In the genomic region with DNA sequence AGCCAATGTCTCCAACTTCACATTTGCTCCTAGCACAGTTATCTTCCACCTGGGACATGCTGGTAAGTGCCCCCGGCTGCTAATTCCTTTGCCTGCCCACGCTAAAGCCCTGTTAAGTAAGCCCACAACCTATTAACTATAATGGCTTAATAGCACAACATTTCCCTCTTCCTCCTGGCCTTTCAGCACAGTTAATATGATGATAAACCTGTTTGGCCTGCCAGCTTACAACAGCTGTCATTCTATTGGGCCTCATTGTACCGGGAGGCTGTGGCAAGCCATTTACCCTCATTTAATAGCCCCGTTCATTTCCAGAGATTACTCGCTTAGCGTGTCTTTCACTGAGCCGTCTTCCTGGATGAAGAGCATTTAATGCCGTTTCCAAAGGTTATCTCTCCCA, we compare ENCODE assay signal across 21 mouse cellular contexts. TPM values are rescaled to one million over a fixed set of nuclear protein-coding genes. Genes with fewer than 3 reads are reported as not detected.
A peak's percentile ranks its signal among the peaks of the same experiment; 100 is the strongest.
DNase-seq lines count a peak whose midpoint lies in the region; ATAC-seq lines count a peak whose summit lies in the region.
"Had no signal": no experiment of that assay in that cellular context is flagged by ENCODE, and none has a peak within 500 bp of the region (broad histone marks: within the 10 kb centered on the region; RNA-seq: fewer than 3 reads in every experiment).

No protein-coding gene starts in this region.

- WGBS in hindbrain, embryonic 13.5 days = 74% methylated on average over 8 of the region's 8 CpGs
- whole genome bisulfite sequencing in hindbrain, embryonic 12.5 days = 84% methylated on average over 8 of the region's 8 CpGs
- WGBS in midbrain, embryonic 13.5 days = 78% methylated on average over 8 of the region's 8 CpGs
- WGBS in midbrain, embryonic 11.5 days = 87% methylated on average over 8 of the region's 8 CpGs
- 81% methylated on average over 8 of the region's 8 CpGs for WGBS in stomach, embryonic 16.5 days

- H3K27ac ChIP-seq in hindbrain, embryonic 13.5 days = peak overlapping the region; percentile 60
- no peak overlapping the region for H3K27ac ChIP-seq in hindbrain, embryonic 12.5 days
- peak overlapping the region; percentile 60 for H3K27ac ChIP-seq in midbrain, embryonic 13.5 days
- no peak overlapping the region for H3K27ac ChIP-seq in midbrain, embryonic 11.5 days (ENCODE audit: low read depth, low read length)
- H3K27ac ChIP-seq in stomach, embryonic 16.5 days (ENCODE audit: low read length) = peak overlapping the region; percentile 42; the same call in 1 of the 2 replicates
- H3K27ac ChIP-seq: heart, embryonic 13.5 days; liver, embryonic 13.5 days had no signal

- H3K4me3 ChIP-seq in hindbrain, embryonic 13.5 days = no peak overlapping the region
- H3K4me3 ChIP-seq in hindbrain, embryonic 12.5 days = no peak overlapping the region
- H3K4me3 ChIP-seq in midbrain, embryonic 13.5 days (replicated peaks) = no peak overlapping the region
- no peak overlapping the region for H3K4me3 ChIP-seq in midbrain, embryonic 11.5 days (ENCODE audit: low read depth, low read length)
- H3K4me3 ChIP-seq in stomach, embryonic 16.5 days (replicated peaks; ENCODE audit: low read length) = no peak overlapping the region
- H3K4me3 ChIP-seq: heart, embryonic 13.5 days; limb, embryonic 12.5 days; liver, embryonic 13.5 days; megakaryocyte, embryonic 14.5 days; myocyte had no signal

- H3K9me3 ChIP-seq in hindbrain, embryonic 13.5 days = no peaks in the 10 kb centered on the region
- no peaks in the 10 kb centered on the region for H3K9me3 ChIP-seq in hindbrain, embryonic 12.5 days (replicated peaks)
- H3K9me3 ChIP-seq in midbrain, embryonic 13.5 days = no peaks in the 10 kb centered on the region
- H3K9me3 ChIP-seq in midbrain, embryonic 11.5 days (ENCODE audit: control insufficient read depth, low read length) = no peaks in the 10 kb centered on the region
- no peaks in the 10 kb centered on the region for H3K9me3 ChIP-seq in stomach, embryonic 16.5 days (replicated peaks; ENCODE audit: control insufficient read depth, low read length)
- H3K9me3 ChIP-seq: heart, embryonic 13.5 days; limb, embryonic 12.5 days; liver, embryonic 13.5 days; megakaryocyte, embryonic 14.5 days had no signal

- H3K36me3 ChIP-seq in hindbrain, embryonic 13.5 days = peaks cover 88% of the 10 kb centered on the region
- H3K36me3 ChIP-seq in hindbrain, embryonic 12.5 days = peaks cover 83% of the 10 kb centered on the region
- H3K36me3 ChIP-seq in midbrain, embryonic 13.5 days = peaks cover 90% of the 10 kb centered on the region
- peaks cover 41% of the 10 kb centered on the region for H3K36me3 ChIP-seq in midbrain, embryonic 11.5 days (ENCODE audit: control insufficient read depth, insufficient read depth, low read length)
- peaks cover 17% of the 10 kb centered on the region for H3K36me3 ChIP-seq in stomach, embryonic 16.5 days (ENCODE audit: control insufficient read depth, insufficient read depth, low read length)

- no peak for ATAC-seq in hindbrain, embryonic 13.5 days (ENCODE audit: low FRiP score)
- ATAC-seq in hindbrain, embryonic 12.5 days (ENCODE audit: low FRiP score) = no peak
- no peak for ATAC-seq in midbrain, embryonic 13.5 days
- no peak for ATAC-seq in midbrain, embryonic 11.5 days (ENCODE audit: low FRiP score)
- no peak for ATAC-seq in stomach, embryonic 16.5 days (ENCODE audit: insufficient read depth, low FRiP score)

- peaks cover 38% of the 10 kb centered on the region for H3K4me1 ChIP-seq in hindbrain, embryonic 13.5 days (replicated peaks)
- H3K4me1 ChIP-seq in hindbrain, embryonic 12.5 days = no peaks in the 10 kb centered on the region
- H3K4me1 ChIP-seq in midbrain, embryonic 13.5 days (replicated peaks) = peaks cover 12% of the 10 kb centered on the region
- H3K4me1 ChIP-seq in midbrain, embryonic 11.5 days (ENCODE audit: control insufficient read depth, insufficient read depth, low read length) = no peaks in the 10 kb centered on the region
- no peaks in the 10 kb centered on the region; the same call in 1 of the 2 replicates for H3K4me1 ChIP-seq in stomach, embryonic 16.5 days (ENCODE audit: control insufficient read depth, insufficient read depth, low read length)
- H3K4me1 ChIP-seq: liver, embryonic 13.5 days had no signal

- DNase-seq in midbrain, embryonic 11.5 days (ENCODE audit: low spot score, missing footprints) = no peak
- peak; percentile 91 for DNase-seq in gonadal fat pad, adult 2 months (ENCODE audit: low read depth)
- DNase-seq in cerebellum, adult 18-20 months = no peak
- DNase-seq: adrenal gland, postnatal 10 days; cerebellum, adult 11-12 months; cerebellum, postnatal 36 days; heart, postnatal 36 days; kidney, postnatal 25 days; layer of hippocampus, adult 9-11 months; liver, embryonic 13.5 days; right cerebral cortex, postnatal 25 days had no signal

- no peak overlapping the region for H3K4me2 ChIP-seq in hindbrain, embryonic 13.5 days
- H3K4me2 ChIP-seq in hindbrain, embryonic 12.5 days (replicated peaks) = no peak overlapping the region
- no peak overlapping the region for H3K4me2 ChIP-seq in midbrain, embryonic 13.5 days (replicated peaks)
- no peak overlapping the region for H3K4me2 ChIP-seq in midbrain, embryonic 11.5 days
- no peak overlapping the region for H3K4me2 ChIP-seq in stomach, embryonic 16.5 days (ENCODE audit: low read depth, low read length)
- H3K4me2 ChIP-seq: heart, embryonic 13.5 days; limb, embryonic 12.5 days; liver, embryonic 13.5 days had no signal

- no peaks in the 10 kb centered on the region for H3K27me3 ChIP-seq in hindbrain, embryonic 13.5 days
- H3K27me3 ChIP-seq in hindbrain, embryonic 12.5 days = no peaks in the 10 kb centered on the region
- H3K27me3 ChIP-seq in midbrain, embryonic 13.5 days = no peaks in the 10 kb centered on the region
- no peaks in the 10 kb centered on the region for H3K27me3 ChIP-seq in midbrain, embryonic 11.5 days (ENCODE audit: control insufficient read depth, insufficient read depth, low read length)
- H3K27me3 ChIP-seq in stomach, embryonic 16.5 days (ENCODE audit: control insufficient read depth, insufficient read depth, low read length) = no peaks in the 10 kb centered on the region
- H3K27me3 ChIP-seq: heart, embryonic 13.5 days; limb, embryonic 12.5 days; liver, embryonic 13.5 days; megakaryocyte, embryonic 14.5 days had no signal

- no peak overlapping the region for H3K9ac ChIP-seq in hindbrain, embryonic 13.5 days
- H3K9ac ChIP-seq in hindbrain, embryonic 12.5 days = no peak overlapping the region
- no peak overlapping the region for H3K9ac ChIP-seq in midbrain, embryonic 13.5 days (replicated peaks)
- no peak overlapping the region for H3K9ac ChIP-seq in midbrain, embryonic 11.5 days (ENCODE audit: low read length)
- no peak overlapping the region for H3K9ac ChIP-seq in stomach, embryonic 16.5 days (ENCODE audit: low read length)
- H3K9ac ChIP-seq: heart, embryonic 13.5 days; limb, embryonic 12.5 days; liver, embryonic 13.5 days had no signal

RNA-seq across cellular contexts. Expression of a gene that starts 27.2 kb away (rescaled TPM):
- polyA plus RNA-seq in hindbrain, embryonic 13.5 days (2015; fragmentation: Nextera tagmentation; extraction: Ambion mirVana) = 0.48 and 1.1 TPM in 2 replicates
- 0.46 and 2.8 TPM in 2 replicates for polyA plus RNA-seq in hindbrain, embryonic 12.5 days (2016; fragmentation: Nextera tagmentation; extraction: Ambion mirVana)
- 1.6 and 3.4 TPM in 2 replicates for polyA plus RNA-seq in midbrain, embryonic 13.5 days (2015; fragmentation: Nextera tagmentation; extraction: Ambion mirVana)
- polyA plus RNA-seq in midbrain, embryonic 11.5 days (2014; fragmentation: Nextera tagmentation; extraction: Ambion mirVana) = 0.48 and 1.6 TPM in 2 replicates
- polyA plus RNA-seq in gonadal fat pad, adult 2 months (2012; rRNA removed) = 0.30 TPM in 1 of 2 replicates, not detected in the other
- 0.30 and 0.51 TPM in 2 replicates for polyA plus RNA-seq in stomach, embryonic 16.5 days (2015; fragmentation: Nextera tagmentation; extraction: Ambion mirVana)
- polyA plus RNA-seq: C2C12; heart, embryonic 13.5 days; limb, embryonic 12.5 days; liver, embryonic 13.5 days; myocyte; urinary bladder, adult 2 months had no signal

RNA-seq across cellular contexts. Expression of a gene that starts 40.8 kb away (rescaled TPM):
- polyA plus RNA-seq in hindbrain, embryonic 13.5 days (2015; fragmentation: Nextera tagmentation; extraction: Ambion mirVana) = 0.43 and 0.58 TPM in 2 replicates
- 0.62 and 0.68 TPM in 2 replicates for polyA plus RNA-seq in hindbrain, embryonic 12.5 days (2016; fragmentation: Nextera tagmentation; extraction: Ambion mirVana)
- polyA plus RNA-seq in midbrain, embryonic 13.5 days (2015; fragmentation: Nextera tagmentation; extraction: Ambion mirVana) = 0.43 and 0.52 TPM in 2 replicates
- 0.43 and 0.68 TPM in 2 replicates for polyA plus RNA-seq in midbrain, embryonic 11.5 days (2014; fragmentation: Nextera tagmentation; extraction: Ambion mirVana)
- polyA plus RNA-seq in gonadal fat pad, adult 2 months (2012; rRNA removed) = 0.22 and 0.51 TPM in 2 replicates
- 0.43 and 0.50 TPM in 2 replicates for polyA plus RNA-seq in stomach, embryonic 16.5 days (2015; fragmentation: Nextera tagmentation; extraction: Ambion mirVana)

RNA-seq across cellular contexts. Expression of a gene that starts 41.3 kb away (rescaled TPM):
- polyA plus RNA-seq in hindbrain, embryonic 13.5 days (2015; fragmentation: Nextera tagmentation; extraction: Ambion mirVana) = 203 and 208 TPM in 2 replicates
- polyA plus RNA-seq in hindbrain, embryonic 12.5 days (2016; fragmentation: Nextera tagmentation; extraction: Ambion mirVana) = 224 and 239 TPM in 2 replicates
- polyA plus RNA-seq in midbrain, embryonic 13.5 days (2015; fragmentation: Nextera tagmentation; extraction: Ambion mirVana) = 202 and 211 TPM in 2 replicates
- 234 and 237 TPM in 2 replicates for polyA plus RNA-seq in midbrain, embryonic 11.5 days (2014; fragmentation: Nextera tagmentation; extraction: Ambion mirVana)
- polyA plus RNA-seq in gonadal fat pad, adult 2 months (2012; rRNA removed) = 449 and 499 TPM in 2 replicates
- 341 and 347 TPM in 2 replicates for polyA plus RNA-seq in stomach, embryonic 16.5 days (2015; fragmentation: Nextera tagmentation; extraction: Ambion mirVana)

RNA-seq across cellular contexts. Expression of a gene that starts 47.3 kb away (rescaled TPM):
- polyA plus RNA-seq in hindbrain, embryonic 13.5 days (2015; fragmentation: Nextera tagmentation; extraction: Ambion mirVana) = 91.7 and 95.8 TPM in 2 replicates
- polyA plus RNA-seq in hindbrain, embryonic 12.5 days (2016; fragmentation: Nextera tagmentation; extraction: Ambion mirVana) = 72.4 and 73.9 TPM in 2 replicates
- polyA plus RNA-seq in midbrain, embryonic 13.5 days (2015; fragmentation: Nextera tagmentation; extraction: Ambion mirVana) = 88.1 and 91.0 TPM in 2 replicates
- polyA plus RNA-seq in midbrain, embryonic 11.5 days (2014; fragmentation: Nextera tagmentation; extraction: Ambion mirVana) = 34.7 and 35.9 TPM in 2 replicates
- polyA plus RNA-seq in gonadal fat pad, adult 2 months (2012; rRNA removed) = 71.7 and 86.3 TPM in 2 replicates
- polyA plus RNA-seq in stomach, embryonic 16.5 days (2015; fragmentation: Nextera tagmentation; extraction: Ambion mirVana) = 76.3 and 78.0 TPM in 2 replicates

Comparison
In these comparisons a context has a peak if more than half of its experiments do, and no peak if none do; other contexts are left out.
1. H3K27ac ChIP-seq: peak in hindbrain, embryonic 13.5 days (single experiment), midbrain, embryonic 13.5 days (single experiment) and stomach, embryonic 16.5 days (single experiment); none in hindbrain, embryonic 12.5 days (single experiment) and midbrain, embryonic 11.5 days (single experiment).